Mouse (Mus musculus) heart, postnatal 36 days (tissue): ENCODE results near the gene Cdc34b. TPM values are rescaled to one million over a fixed set of nuclear protein-coding genes. Genes with fewer than 3 reads are reported as not detected.

Experiments used
- total RNA-seq, 2 experiments: library from RNA; stranded (reverse); gene quantifications; 2 replicates each; pipeline ENCODE4 v1.2.3; 2021

The Cdc34b gene
- total RNA-seq, 2 experiments from 2014 or later = 1.1 to 1.2 TPM

Other genes starting within 250 kb of the Cdc34b start
- gene Epn3, start 241.8 kb upstream of the Cdc34b start, total RNA-seq = 10 to 100 TPM; 26.7 to 31.2 TPM
- 1 to 10 TPM in 1 of 2 experiments, under 1 TPM in 1; 0.89 to 1.3 TPM for gene Mycbpap, start 220.0 kb upstream of the Cdc34b start, total RNA-seq
- gene Rsad1, start 192.5 kb upstream of the Cdc34b start, total RNA-seq = 10 to 100 TPM in 1 of 2 experiments, 1 to 10 TPM in 1; 9.6 to 14.2 TPM
- 1 to 10 TPM; 1.0 to 1.2 TPM for gene Chad, start 176.7 kb upstream of the Cdc34b start, total RNA-seq
- 10 to 100 TPM; 26.5 to 28.9 TPM for gene Acsf2, start 139.9 kb upstream of the Cdc34b start, total RNA-seq
- gene Lrrc59, start 112.0 kb upstream of the Cdc34b start, total RNA-seq = 10 to 100 TPM; 31.1 to 33.8 TPM
- gene Mrpl27, start 88.0 kb upstream of the Cdc34b start, total RNA-seq = 10 to 100 TPM; 59.2 to 60.1 TPM
- gene Eme1, start 87.8 kb upstream of the Cdc34b start, total RNA-seq = under 1 TPM in 1 of 2 experiments, not detected in 1; 0.25 TPM
- gene Xylt2, start 64.3 kb upstream of the Cdc34b start, total RNA-seq = 10 to 100 TPM in 1 of 2 experiments, 1 to 10 TPM in 1; 10.0 to 10.4 TPM
- not detected for gene Gm11541, start 37.3 kb upstream of the Cdc34b start, total RNA-seq
- gene Tmem92, start 40.9 kb downstream of the Cdc34b start, total RNA-seq = not detected
- 100 to 1,000 TPM; 144 to 156 TPM for gene Col1a1, start 194.4 kb downstream of the Cdc34b start, total RNA-seq
- not detected for gene Hils1, start 225.8 kb downstream of the Cdc34b start, total RNA-seq
- 100 to 1,000 TPM; 185 to 189 TPM for gene Sgca, start 234.5 kb downstream of the Cdc34b start, total RNA-seq
- 10 to 100 TPM; 46.3 to 50.8 TPM for gene Ppp1r9b, start 249.3 kb downstream of the Cdc34b start, total RNA-seq